Mouse (Mus musculus) brain, embryonic 14.5 days (tissue): ENCODE data around the gene Slc2a9.

Source experiments
- CTCF ChIP-seq: fragments of 200-500 bp; IDR thresholded peaks from 2 replicates; pipeline ENCODE4 v1.5.1; 2012; ENCODE audit warnings: inconsistent platforms, mild to moderate bottlenecking, moderate library complexity, borderline replicate concordance; ENCODE audit not compliant: insufficient read depth, insufficient read length; ENCODE audit errors: extremely low read depth
- POLR2A ChIP-seq: fragments of 200-500 bp; IDR thresholded peaks from 2 replicates; pipeline ENCODE4 v1.6.1; 2012; ENCODE audit warnings: mild to moderate bottlenecking, inconsistent platforms, borderline replicate concordance; ENCODE audit not compliant: poor library complexity, insufficient read depth, insufficient read length, severe bottlenecking; ENCODE audit errors: extremely low read depth

GRCm38 (mm10) chr5:38308873-38309272 lies 194.1 kb downstream of the Slc2a9 start:
- peak; percentile 45; the same call in 1 of the 2 replicates for TF ChIP-seq CTCF
- no peak for TF ChIP-seq POLR2A
